Mouse (Mus musculus): ENCODE measurements around the gene Galnt10. TPM values are rescaled to one million over a fixed set of nuclear protein-coding genes. Genes with fewer than 3 reads are reported as not detected.

The Galnt10 gene
- total and polyA plus RNA-seq, 3 experiments = 5.2 to 8.7 (median 5.6) TPM

- Histone ChIP-seq H3K36me3 (ENCODE audit: control insufficient read depth, insufficient read depth, low read length) (no peaks in the 10 kb centered on the region), H3K27me3 (ENCODE audit: control insufficient read depth, insufficient read depth, low read length) (no peaks in the 10 kb centered on the region), H3K4me1 (ENCODE audit: control insufficient read depth, insufficient read depth, low read length) (no peaks in the 10 kb centered on the region), H3K9ac (ENCODE audit: low read depth, low read length) (no peak overlapping the region), H3K79me2 (replicated peaks; ENCODE audit: control insufficient read depth, insufficient read depth, low read length) (no peaks in the 10 kb centered on the region), H3K27ac (no peak overlapping the region), H3K4me3 (no peak overlapping the region)
- no peak for TF ChIP-seq EP300 (IDR thresholded peaks at IDR 0.05; ENCODE audit: insufficient read depth, low read depth, low read length)
- TF ChIP-seq CTCF (IDR thresholded peaks at IDR 0.05) = peak; percentile 54
- 52% methylated on average over 18 of the region's 18 CpGs for WGBS
- intact Hi-C loops (cut with DNase I) = no loop called here
- DNase-seq = no peak
Measured at GRCm38 (mm10) chr11:57786616-57787418, 141.6 kb downstream of the Galnt10 start.

- Histone ChIP-seq H3K36me3 (ENCODE audit: control insufficient read depth, insufficient read depth, low read length) (no peaks in the 10 kb centered on the region), H3K4me1 (ENCODE audit: control insufficient read depth, insufficient read depth, low read length) (no peaks in the 10 kb centered on the region), H3K27ac (no peak overlapping the region), H3K79me2 (replicated peaks; ENCODE audit: control insufficient read depth, insufficient read depth, low read length) (no peaks in the 10 kb centered on the region), H3K27me3 (ENCODE audit: control insufficient read depth, insufficient read depth, low read length) (no peaks in the 10 kb centered on the region), H3K9ac (ENCODE audit: low read depth, low read length) (no peak overlapping the region), H3K4me3 (no peak overlapping the region)
- intact Hi-C loops (cut with DNase I) = loop anchor here (1.0 kb wide), 1 partner anchor 146 kb away; no protein-coding TSS in a partner anchor
- TF ChIP-seq EP300 (IDR thresholded peaks at IDR 0.05; ENCODE audit: insufficient read depth, low read depth, low read length) (no peak), POLR2A (IDR thresholded peaks at IDR 0.05; ENCODE audit: insufficient read depth, low read depth, low read length) (no peak), CTCF (IDR thresholded peaks at IDR 0.05) (peak; percentile 90)
- 38% methylated on average over 3 of the region's 3 CpGs for WGBS
- DNase-seq = peak; percentile 36 to 66
Measured at GRCm38 (mm10) chr11:57787913-57788312, 142.7 kb downstream of the Galnt10 start.

GRCm38 (mm10) chr11:57790866-57791535 lies 145.8 kb downstream of the Galnt10 start:
- Histone ChIP-seq H3K79me2 (replicated peaks; ENCODE audit: control insufficient read depth, insufficient read depth, low read length) (no peaks in the 10 kb centered on the region), H3K9ac (ENCODE audit: low read depth, low read length) (no peak overlapping the region), H3K27me3 (ENCODE audit: control insufficient read depth, insufficient read depth, low read length) (no peaks in the 10 kb centered on the region), H3K27ac (no peak overlapping the region), H3K36me3 (ENCODE audit: control insufficient read depth, insufficient read depth, low read length) (no peaks in the 10 kb centered on the region), H3K4me3 (no peak overlapping the region), H3K4me1 (ENCODE audit: control insufficient read depth, insufficient read depth, low read length) (no peaks in the 10 kb centered on the region)
- intact Hi-C loops (cut with DNase I) = no loop called here
- no peak for TF ChIP-seq CTCF (IDR thresholded peaks at IDR 0.05)
- TF ChIP-seq EP300 (IDR thresholded peaks at IDR 0.05; ENCODE audit: insufficient read depth, low read depth, low read length) = no peak
- no peak for TF ChIP-seq POLR2A (IDR thresholded peaks at IDR 0.05; ENCODE audit: insufficient read depth, low read depth, low read length)
- 27% methylated on average over 21 of the region's 21 CpGs for WGBS
- no peak for DNase-seq

- intact Hi-C loops (cut with DNase I) = no loop called here
- Histone ChIP-seq H3K79me2 (replicated peaks; ENCODE audit: control insufficient read depth, insufficient read depth, low read length) (no peaks in the 10 kb centered on the region), H3K36me3 (ENCODE audit: control insufficient read depth, insufficient read depth, low read length) (no peaks in the 10 kb centered on the region), H3K4me1 (ENCODE audit: control insufficient read depth, insufficient read depth, low read length) (no peaks in the 10 kb centered on the region), H3K27ac (no peak overlapping the region), H3K9ac (ENCODE audit: low read depth, low read length) (no peak overlapping the region), H3K4me3 (no peak overlapping the region), H3K27me3 (ENCODE audit: control insufficient read depth, insufficient read depth, low read length) (no peaks in the 10 kb centered on the region)
- TF ChIP-seq EP300 (IDR thresholded peaks at IDR 0.05; ENCODE audit: insufficient read depth, low read depth, low read length) = no peak
- TF ChIP-seq CTCF (IDR thresholded peaks at IDR 0.05) = no peak
- TF ChIP-seq POLR2A (IDR thresholded peaks at IDR 0.05; ENCODE audit: insufficient read depth, low read depth, low read length) = no peak
- 78% methylated on average over 6 of the region's 6 CpGs for WGBS
- DNase-seq = no peak
Measured at GRCm38 (mm10) chr11:57795086-57795485, 149.8 kb downstream of the Galnt10 start.

- Histone ChIP-seq H3K27me3 (ENCODE audit: control insufficient read depth, insufficient read depth, low read length) (no peaks in the 10 kb centered on the region), H3K27ac (no peak overlapping the region), H3K9ac (ENCODE audit: low read depth, low read length) (no peak overlapping the region), H3K4me1 (ENCODE audit: control insufficient read depth, insufficient read depth, low read length) (0 out of 2 replicates have a peak, but pooled peaks cover 3% of the 10 kb centered on the region), H3K79me2 (replicated peaks; ENCODE audit: control insufficient read depth, insufficient read depth, low read length) (no peaks in the 10 kb centered on the region), H3K4me3 (no peak overlapping the region), H3K36me3 (ENCODE audit: control insufficient read depth, insufficient read depth, low read length) (no peaks in the 10 kb centered on the region)
- intact Hi-C loops (cut with DNase I) = no loop called here
- DNase-seq = no peak
- no peak for TF ChIP-seq CTCF (IDR thresholded peaks at IDR 0.05)
- no peak for TF ChIP-seq POLR2A (IDR thresholded peaks at IDR 0.05; ENCODE audit: insufficient read depth, low read depth, low read length)
- TF ChIP-seq EP300 (IDR thresholded peaks at IDR 0.05; ENCODE audit: insufficient read depth, low read depth, low read length) = no peak
- 80% methylated on average over 9 of the region's 9 CpGs for WGBS
Measured at GRCm38 (mm10) chr11:57797828-57798227, 152.6 kb downstream of the Galnt10 start.

- whole genome bisulfite sequencing = 94% methylated on average over 10 of the region's 10 CpGs
- DNase-seq = no peak
- Histone ChIP-seq H3K36me3 (ENCODE audit: control insufficient read depth, insufficient read depth, low read length) (no peaks in the 10 kb centered on the region), H3K4me3 (no peak overlapping the region), H3K79me2 (replicated peaks; ENCODE audit: control insufficient read depth, insufficient read depth, low read length) (no peaks in the 10 kb centered on the region), H3K9ac (ENCODE audit: low read depth, low read length) (no peak overlapping the region), H3K27me3 (ENCODE audit: control insufficient read depth, insufficient read depth, low read length) (no peaks in the 10 kb centered on the region), H3K27ac (no peak overlapping the region), H3K4me1 (ENCODE audit: control insufficient read depth, insufficient read depth, low read length) (0 out of 2 replicates have a peak, but pooled peaks cover 6% of the 10 kb centered on the region)
- intact Hi-C loops (cut with DNase I) = no loop called here
- no peak for TF ChIP-seq EP300 (IDR thresholded peaks at IDR 0.05; ENCODE audit: insufficient read depth, low read depth, low read length)
Measured at GRCm38 (mm10) chr11:57799456-57799855, 154.2 kb downstream of the Galnt10 start.

All from heart, adult 2 months (tissue).